Mouse (Mus musculus): ENCODE data around the gene Pou6f2. TPM values are rescaled to one million over a fixed set of nuclear protein-coding genes. Genes with fewer than 3 reads are reported as not detected.

Gene Pou6f2
- polyA plus RNA-seq (2016; fragmentation: Nextera tagmentation; extraction: Ambion mirVana), result 4.6 and 6.7 TPM in 2 replicates

DNA sequence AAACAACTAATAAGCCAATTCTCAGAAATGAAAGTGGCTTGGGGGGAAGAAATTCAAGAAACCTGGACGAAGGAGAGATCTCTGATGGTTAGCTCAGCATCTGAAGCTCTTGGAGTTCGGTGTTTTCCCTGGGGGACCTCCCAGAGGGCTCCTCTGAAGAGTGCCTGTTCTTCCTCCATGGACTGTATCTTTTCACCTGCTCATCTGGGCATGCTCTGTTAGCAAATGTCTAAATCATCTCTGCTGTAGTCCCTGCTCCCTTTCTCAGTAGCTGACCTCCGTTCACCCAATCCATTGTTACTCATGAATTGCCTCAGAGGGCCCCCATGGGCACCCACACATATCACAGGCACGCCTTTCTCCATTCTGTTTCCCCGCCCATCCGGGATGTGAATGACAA lies at the start of gene Pou6f2:
Gene Pou6f2, minus strand, starts transcription at position 101 of the 400 bp plus-strand sequence.
- H3K4me1 ChIP-seq, result no peaks in the 10 kb centered on the region
- no peak within 1 kb of the TSS for H3K27ac ChIP-seq
- H3K4me2 ChIP-seq, result no peak within 1 kb of the TSS
- H3K9me3 ChIP-seq, result no peaks in the 10 kb centered on the region
- ATAC-seq (ENCODE audit: low FRiP score), result no peak
- 89% methylated on average over 6 of the region's 6 CpGs for WGBS
- no peak within 1 kb of the TSS for H3K4me3 ChIP-seq (replicated peaks)
- H3K9ac ChIP-seq, result no peak within 1 kb of the TSS
- H3K27me3 ChIP-seq, result no peaks in the 10 kb centered on the region
- H3K36me3 ChIP-seq (replicated peaks), result no peaks in the 10 kb centered on the region

GRCm38 (mm10) chr13:18439858-18440257 lies 42.4 kb upstream of the Pou6f2 start:
- 73% methylated on average over 3 of the region's 3 CpGs for WGBS
- H3K27ac ChIP-seq, result no peak overlapping the region
- H3K9ac ChIP-seq, result no peak overlapping the region
- H3K36me3 ChIP-seq (replicated peaks), result no peaks in the 10 kb centered on the region
- H3K9me3 ChIP-seq, result no peaks in the 10 kb centered on the region
- H3K4me1 ChIP-seq, result no peaks in the 10 kb centered on the region
- H3K4me2 ChIP-seq, result no peak overlapping the region
- no peaks in the 10 kb centered on the region for H3K27me3 ChIP-seq
- H3K4me3 ChIP-seq (replicated peaks), result no peak overlapping the region
- ATAC-seq (ENCODE audit: low FRiP score), result no peak

DNA sequence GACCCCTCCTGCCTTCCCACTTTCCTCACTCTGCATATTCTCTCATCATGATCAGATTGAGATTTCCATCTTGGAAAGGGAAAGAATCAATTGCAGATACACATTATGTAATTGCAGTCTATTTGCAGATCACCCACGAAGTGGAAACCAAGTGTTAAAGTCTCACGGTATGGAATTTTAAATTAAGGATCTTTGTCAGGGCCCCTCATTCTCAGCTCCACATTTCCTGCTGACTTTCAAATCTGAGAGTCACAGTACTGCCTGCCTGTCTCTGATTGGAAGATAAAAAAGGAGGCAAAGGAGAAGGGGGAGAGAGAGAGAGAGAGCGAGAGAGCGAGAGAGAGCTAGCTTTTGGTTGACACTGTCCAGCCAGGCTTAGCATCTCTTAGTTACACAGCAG lies 9.8 kb downstream of the Pou6f2 start:
- no peak overlapping the region for H3K4me3 ChIP-seq (replicated peaks)
- H3K9ac ChIP-seq, result no peak overlapping the region
- no peaks in the 10 kb centered on the region for H3K36me3 ChIP-seq (replicated peaks)
- no peaks in the 10 kb centered on the region for H3K27me3 ChIP-seq
- H3K4me1 ChIP-seq, result no peaks in the 10 kb centered on the region
- H3K4me2 ChIP-seq, result no peak overlapping the region
- no peak overlapping the region for H3K27ac ChIP-seq
- WGBS, result 90% methylated on average over 4 of the region's 4 CpGs
- H3K9me3 ChIP-seq, result no peaks in the 10 kb centered on the region
- ATAC-seq (ENCODE audit: low FRiP score), result no peak

GRCm38 (mm10) chr13:18363373-18363772 lies 34.1 kb downstream of the Pou6f2 start:
- Histone ChIP-seq H3K4me3 (replicated peaks) (no peak overlapping the region), H3K27ac (no peak overlapping the region), H3K27me3 (no peaks in the 10 kb centered on the region), H3K4me2 (no peak overlapping the region), H3K36me3 (replicated peaks) (no peaks in the 10 kb centered on the region), H3K4me1 (no peaks in the 10 kb centered on the region), H3K9ac (no peak overlapping the region), H3K9me3 (no peaks in the 10 kb centered on the region)
- WGBS, result 51% methylated on average over 2 of the region's 2 CpGs
- ATAC-seq (ENCODE audit: low FRiP score), result no peak

GRCm38 (mm10) chr13:18344580-18345333 lies 52.7 kb downstream of the Pou6f2 start:
- Histone ChIP-seq H3K27me3 (no peaks in the 10 kb centered on the region), H3K4me2 (no peak overlapping the region), H3K4me1 (peaks cover 3% of the 10 kb centered on the region; the same call in 1 of the 2 replicates), H3K9ac (no peak overlapping the region), H3K4me3 (replicated peaks) (no peak overlapping the region), H3K36me3 (replicated peaks) (no peaks in the 10 kb centered on the region), H3K27ac (no peak overlapping the region), H3K9me3 (no peaks in the 10 kb centered on the region)
- ATAC-seq (ENCODE audit: low FRiP score), result no peak
- 82% methylated on average over 4 of the region's 4 CpGs for WGBS

GRCm38 (mm10) chr13:18338910-18339501 lies 58.5 kb downstream of the Pou6f2 start:
- Histone ChIP-seq H3K4me1 (peaks cover 4% of the 10 kb centered on the region; the same call in 1 of the 2 replicates), H3K9me3 (no peaks in the 10 kb centered on the region), H3K4me2 (no peak overlapping the region), H3K4me3 (replicated peaks) (no peak overlapping the region), H3K27ac (no peak overlapping the region), H3K9ac (no peak overlapping the region), H3K36me3 (replicated peaks) (no peaks in the 10 kb centered on the region), H3K27me3 (no peaks in the 10 kb centered on the region)
- no peak for ATAC-seq (ENCODE audit: low FRiP score)
- 79% methylated on average over 10 of the region's 10 CpGs for WGBS

DNA sequence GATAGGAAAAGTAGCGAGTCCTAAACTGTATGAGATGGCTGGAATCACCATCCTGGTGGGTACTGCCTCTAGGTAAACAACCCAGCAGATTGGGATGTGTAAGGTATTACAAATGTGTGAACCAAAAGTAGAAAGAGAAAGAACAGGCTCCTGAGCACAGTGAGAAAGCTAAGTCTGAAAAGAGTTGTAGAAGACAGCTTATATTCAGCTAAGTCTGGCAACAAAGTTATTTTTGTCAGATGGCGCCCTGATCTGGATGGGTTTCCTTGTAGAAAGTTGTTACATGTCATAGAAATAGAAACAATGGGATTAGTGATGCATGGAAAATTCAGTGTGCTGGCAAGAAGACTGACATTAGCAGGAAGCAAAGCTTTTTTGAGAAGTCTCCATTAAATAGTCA lies 59.5 kb downstream of the Pou6f2 start:
- H3K36me3 ChIP-seq (replicated peaks), result no peaks in the 10 kb centered on the region
- H3K4me1 ChIP-seq, result peaks cover 2% of the 10 kb centered on the region; the same call in 1 of the 2 replicates
- H3K9ac ChIP-seq, result no peak overlapping the region
- no peak overlapping the region for H3K4me2 ChIP-seq
- no peak overlapping the region for H3K27ac ChIP-seq
- 70% methylated on average over 2 of the region's 2 CpGs for WGBS
- no peak overlapping the region for H3K4me3 ChIP-seq (replicated peaks)
- ATAC-seq (ENCODE audit: low FRiP score), result no peak
- no peaks in the 10 kb centered on the region for H3K27me3 ChIP-seq
- H3K9me3 ChIP-seq, result no peaks in the 10 kb centered on the region

GRCm38 (mm10) chr13:18334035-18334434 lies 63.5 kb downstream of the Pou6f2 start:
- Histone ChIP-seq H3K4me3 (replicated peaks) (no peak overlapping the region), H3K27me3 (no peaks in the 10 kb centered on the region), H3K4me2 (no peak overlapping the region), H3K27ac (no peak overlapping the region), H3K9ac (no peak overlapping the region), H3K4me1 (0 out of 2 replicates have a peak, but pooled peaks cover 2% of the 10 kb centered on the region), H3K36me3 (replicated peaks) (no peaks in the 10 kb centered on the region), H3K9me3 (no peaks in the 10 kb centered on the region)
- 94% methylated on average over 4 of the region's 4 CpGs for WGBS
- no peak for ATAC-seq (ENCODE audit: low FRiP score)

DNA sequence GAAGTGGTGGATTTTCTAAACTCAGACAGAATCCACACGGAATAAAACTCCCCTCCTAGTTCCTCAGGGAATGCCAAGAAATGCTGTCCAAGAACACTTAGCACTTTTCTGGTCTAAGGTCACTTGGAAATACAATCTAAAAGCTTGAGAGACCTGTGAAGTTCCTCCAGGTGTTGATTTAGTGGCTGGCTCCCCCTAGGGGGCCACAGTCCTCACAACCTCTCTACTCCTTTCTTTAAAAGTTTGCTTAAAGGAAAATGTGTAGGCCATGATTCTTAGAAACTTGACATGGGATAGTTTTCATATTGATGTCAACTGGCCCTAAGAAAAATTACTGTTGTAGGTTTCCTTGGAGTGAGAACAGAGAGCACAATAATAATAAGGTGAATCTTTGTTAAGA lies 64.9 kb downstream of the Pou6f2 start:
- Histone ChIP-seq H3K4me2 (no peak overlapping the region), H3K36me3 (replicated peaks) (no peaks in the 10 kb centered on the region), H3K9me3 (no peaks in the 10 kb centered on the region), H3K4me3 (replicated peaks) (no peak overlapping the region), H3K4me1 (0 out of 2 replicates have a peak, but pooled peaks cover 2% of the 10 kb centered on the region), H3K9ac (no peak overlapping the region), H3K27ac (no peak overlapping the region), H3K27me3 (no peaks in the 10 kb centered on the region)
- ATAC-seq (ENCODE audit: low FRiP score), result no peak
- WGBS, result 68% methylated on average over 1 of the region's 1 CpGs

- no peak overlapping the region for H3K4me2 ChIP-seq
- H3K27me3 ChIP-seq, result no peaks in the 10 kb centered on the region
- no peak overlapping the region for H3K9ac ChIP-seq
- H3K36me3 ChIP-seq (replicated peaks), result no peaks in the 10 kb centered on the region
- H3K9me3 ChIP-seq, result no peaks in the 10 kb centered on the region
- peak overlapping the region; percentile 65 for H3K27ac ChIP-seq
- 21% methylated on average over 6 of the region's 6 CpGs for WGBS
- H3K4me3 ChIP-seq (replicated peaks), result no peak overlapping the region
- peak; percentile 78 for ATAC-seq (ENCODE audit: low FRiP score)
- peaks cover 15% of the 10 kb centered on the region for H3K4me1 ChIP-seq
Observed at GRCm38 (mm10) chr13:18323980-18324678, 73.4 kb downstream of the Pou6f2 start.

- Histone ChIP-seq H3K4me2 (no peak overlapping the region), H3K36me3 (replicated peaks) (no peaks in the 10 kb centered on the region), H3K9me3 (no peaks in the 10 kb centered on the region), H3K27me3 (no peaks in the 10 kb centered on the region), H3K4me1 (peaks cover 15% of the 10 kb centered on the region), H3K9ac (no peak overlapping the region), H3K4me3 (replicated peaks) (no peak overlapping the region), H3K27ac (peak overlapping the region; percentile 61; the same call in 1 of the 2 replicates)
- ATAC-seq (ENCODE audit: low FRiP score), result peak; percentile 70
- WGBS, result 60% methylated on average over 8 of the region's 8 CpGs
Observed at GRCm38 (mm10) chr13:18323407-18323806, 74.1 kb downstream of the Pou6f2 start.

DNA sequence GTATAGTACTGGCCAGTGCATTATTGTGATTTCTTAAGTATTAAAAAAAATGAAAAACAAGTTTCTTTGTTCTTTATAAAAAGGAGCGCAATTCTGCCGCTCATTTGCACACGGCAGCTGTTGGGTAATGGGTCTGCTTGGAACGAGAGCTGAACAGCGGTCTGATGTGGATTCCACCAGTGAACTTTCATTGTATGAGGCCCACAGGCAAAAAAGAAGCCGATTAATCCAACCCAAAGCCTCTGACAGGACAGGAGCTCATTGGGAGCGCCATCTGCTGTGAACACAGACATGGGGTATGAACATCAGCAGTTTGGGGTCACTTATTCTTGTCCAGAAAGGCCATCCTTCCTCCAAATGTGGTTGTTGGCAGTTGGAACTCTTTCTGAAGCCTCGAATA lies 84.9 kb downstream of the Pou6f2 start:
- ATAC-seq (ENCODE audit: low FRiP score), result peak; percentile 70

More for the DNA sequence above, 84.9 kb downstream of the Pou6f2 start:
- Histone ChIP-seq H3K9ac (no peak overlapping the region), H3K4me2 (no peak overlapping the region; the same call in 1 of the 2 replicates), H3K36me3 (replicated peaks) (no peaks in the 10 kb centered on the region), H3K4me3 (replicated peaks) (no peak overlapping the region), H3K27me3 (no peaks in the 10 kb centered on the region), H3K4me1 (peaks cover 16% of the 10 kb centered on the region; the same call in 1 of the 2 replicates), H3K27ac (peak overlapping the region; percentile 6; the same call in 1 of the 2 replicates), H3K9me3 (no peaks in the 10 kb centered on the region)
- 27% methylated on average over 8 of the region's 8 CpGs for WGBS

All from forebrain, embryonic 12.5 days (tissue).